8 mouse cellular contexts compared by ENCODE assay signal in genomic region chr11:120315416-120315761, GRCm38 (mm10). TPM values are rescaled to one million over a fixed set of nuclear protein-coding genes. Genes with fewer than 3 reads are reported as not detected.
DNase-seq lines count a peak whose midpoint lies in the region; ATAC-seq and TF ChIP-seq lines count a peak whose summit lies in the region.

No protein-coding gene starts in this region.

- H3K4me1 ChIP-seq in limb, embryonic 15.5 days = peaks cover 38% of the 10 kb centered on the region
- H3K4me1 ChIP-seq in olfactory bulb, adult 2 months (ENCODE audit: control insufficient read depth, insufficient read depth, low read length) = peaks cover 19% of the 10 kb centered on the region

- 22% methylated on average over 4 of the region's 4 CpGs for WGBS in limb, embryonic 15.5 days
- 14% methylated on average over 4 of the region's 4 CpGs for WGBS in olfactory bulb, adult 2 months

- H3K4me2 ChIP-seq in limb, embryonic 15.5 days = peak overlapping the region; percentile 80

- DNase-seq in gastrocnemius, adult 2 months = no peak
- no peak for DNase-seq in gastrocnemius, postnatal 36 days
- DNase-seq in spleen, postnatal 4 days (ENCODE audit: low spot score in 2 of 2) = peak; percentile 15 to 66
- no peak for DNase-seq in spleen, postnatal 10 days (ENCODE audit: low spot score in 2 of 2)
- DNase-seq in gastrocnemius, postnatal 4 days (ENCODE audit: low spot score in 2 of 2) = peak; percentile 10 to 15
- no peak for DNase-seq in ovary, postnatal 10 days (ENCODE audit: low spot score)

- no peak for TF ChIP-seq CTCF in gastrocnemius, adult 2 months (IDR thresholded peaks at IDR 0.05)
- TF ChIP-seq CTCF in olfactory bulb, adult 2 months (IDR thresholded peaks at IDR 0.05; ENCODE audit: insufficient read depth, low read depth, low read length) = no peak

- H3K27ac ChIP-seq in gastrocnemius, adult 2 months = peak overlapping the region; percentile 91
- peak overlapping the region; percentile 94 for H3K27ac ChIP-seq in limb, embryonic 15.5 days
- H3K27ac ChIP-seq in olfactory bulb, adult 2 months (ENCODE audit: insufficient read depth, low read depth, low read length) = peak overlapping the region; percentile 94

- H3K9ac ChIP-seq in limb, embryonic 15.5 days = no peak overlapping the region; the same call in 1 of the 2 replicates

- TF ChIP-seq POLR2A in olfactory bulb, adult 2 months (IDR thresholded peaks at IDR 0.05; ENCODE audit: insufficient read depth, low read depth, low read length) = no peak

- intact Hi-C loops in gastrocnemius, adult 2 months (cut with DNase I) = no loop called here
- intact Hi-C loops in gastrocnemius, postnatal 36 days (cut with DNase I) = no loop called here

- peak overlapping the region; percentile 80 for H3K4me3 ChIP-seq in gastrocnemius, adult 2 months
- H3K4me3 ChIP-seq in limb, embryonic 15.5 days = peak overlapping the region; percentile 47
- H3K4me3 ChIP-seq in olfactory bulb, adult 2 months (ENCODE audit: insufficient read depth, low read depth, low read length) = no peak overlapping the region

- no peaks in the 10 kb centered on the region for H3K27me3 ChIP-seq in limb, embryonic 15.5 days

- ATAC-seq in limb, embryonic 15.5 days (ENCODE audit: insufficient number of reproducible peaks, low FRiP score, low TSS enrichment, low read depth) = no peak

- no peaks in the 10 kb centered on the region for H3K36me3 ChIP-seq in limb, embryonic 15.5 days

- no peaks in the 10 kb centered on the region for H3K9me3 ChIP-seq in limb, embryonic 15.5 days

RNA-seq across cellular contexts. Expression of gene Actg1, which starts 33.0 kb away (rescaled TPM):
- total RNA-seq in gastrocnemius, adult 2 months (2021) = 100 to 1,000 TPM; 201 to 262 TPM
- total RNA-seq in gastrocnemius, postnatal 36 days (2021) = 100 to 1,000 TPM; 186 to 222 TPM
- 100 to 1,000 TPM; 861 to 883 TPM for total RNA-seq in gastrocnemius, postnatal 4 days (2021)
- 2,203 and 2,296 TPM in 2 replicates for polyA plus RNA-seq in limb, embryonic 15.5 days (2015; fragmentation: Nextera tagmentation; extraction: Ambion mirVana)
- polyA plus RNA-seq in olfactory bulb, adult 2 months (2012; ENCODE audit: insufficient read depth, insufficient read length, low replicate concordance, missing spikeins) = 702 and 785 TPM in 2 replicates

RNA-seq across cellular contexts. Expression of gene Fscn2, which starts 45.9 kb away (rescaled TPM):
- total RNA-seq in gastrocnemius, adult 2 months (2021) = under 1 TPM in 1 of 2 experiments, not detected in 1; 0.87 TPM
- total RNA-seq in gastrocnemius, postnatal 36 days (2021) = under 1 TPM; 0.31 to 0.37 TPM
- total RNA-seq in gastrocnemius, postnatal 4 days (2021) = under 1 TPM; 0.52 to 0.98 TPM
- 0.31 and 0.79 TPM in 2 replicates for polyA plus RNA-seq in limb, embryonic 15.5 days (2015; fragmentation: Nextera tagmentation; extraction: Ambion mirVana)
- not detected in 2 replicates for polyA plus RNA-seq in olfactory bulb, adult 2 months (2012; ENCODE audit: insufficient read depth, insufficient read length, low replicate concordance, missing spikeins)

Comparison
In these comparisons a context has a peak if more than half of its experiments do, and no peak if none do; other contexts are left out.
1. DNase-seq: peak in spleen, postnatal 4 days (2 of 2) and gastrocnemius, postnatal 4 days (2 of 2); none in gastrocnemius, adult 2 months (single experiment), gastrocnemius, postnatal 36 days (0 of 2), spleen, postnatal 10 days (0 of 2) and ovary, postnatal 10 days (single experiment).
2. Peak in every context shown above with its lines, with median percentiles within 50 percentile points of each other: H3K27ac ChIP-seq.